Mouse (Mus musculus): ENCODE measurements around the gene Arhgap24.

Arhgap24 gene

DNA sequence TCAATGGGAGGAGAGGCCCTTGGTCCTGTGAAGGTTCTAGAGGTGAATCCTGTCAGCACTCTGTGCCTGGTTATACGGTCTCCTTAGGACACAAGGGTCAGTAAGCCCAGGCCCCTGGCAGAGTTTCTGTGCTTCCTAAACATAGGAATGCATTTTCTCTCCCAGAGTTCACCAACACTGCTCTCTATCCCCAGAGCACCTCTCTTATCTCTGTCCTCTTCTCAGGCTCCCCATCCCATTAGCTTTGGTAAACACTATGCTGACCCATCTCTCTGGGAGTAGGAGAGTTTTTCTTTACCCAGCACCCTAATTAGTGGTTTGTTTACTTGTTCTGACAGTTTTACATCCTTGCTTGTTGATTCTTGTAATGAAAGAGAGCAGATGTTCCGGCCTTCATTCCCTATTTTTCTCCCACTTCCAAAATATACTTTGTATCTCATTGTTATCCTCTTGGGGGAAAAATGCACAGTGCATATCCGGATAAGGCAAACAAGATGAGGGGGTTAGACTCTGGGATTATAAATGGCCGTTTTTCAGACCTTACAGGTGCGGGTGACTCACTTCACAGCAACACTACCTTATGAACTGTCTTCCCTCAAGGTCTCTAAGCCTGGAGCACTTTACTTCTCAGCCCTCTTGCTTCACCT is 270.6 kb downstream of the Arhgap24 start:
- peak; percentile 46 for DNase-seq

- DNase-seq: no peak
Measured at GRCm38 (mm10) chr5:102752308-102752663, 271.1 kb downstream of the Arhgap24 start.

DNA sequence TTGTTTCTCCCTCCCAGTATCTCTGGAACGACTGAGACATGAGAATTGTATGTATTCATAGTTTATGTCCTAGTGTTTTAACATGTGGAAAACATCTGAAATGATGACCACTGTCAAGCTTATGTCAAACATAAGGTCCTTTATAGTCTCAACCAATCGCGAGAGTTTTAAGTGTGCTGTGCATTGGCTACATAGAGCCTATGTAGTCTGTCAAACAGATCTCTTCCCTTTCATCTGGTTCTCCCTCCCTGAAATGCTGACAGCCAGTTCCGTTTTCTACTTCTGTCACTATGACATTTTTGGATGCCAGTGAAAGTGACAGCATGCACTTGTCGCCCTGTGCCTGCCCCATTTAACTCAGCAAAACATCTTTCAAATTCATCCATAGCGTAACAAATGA is 275.8 kb downstream of the Arhgap24 start:
- DNase-seq: no peak

DNA sequence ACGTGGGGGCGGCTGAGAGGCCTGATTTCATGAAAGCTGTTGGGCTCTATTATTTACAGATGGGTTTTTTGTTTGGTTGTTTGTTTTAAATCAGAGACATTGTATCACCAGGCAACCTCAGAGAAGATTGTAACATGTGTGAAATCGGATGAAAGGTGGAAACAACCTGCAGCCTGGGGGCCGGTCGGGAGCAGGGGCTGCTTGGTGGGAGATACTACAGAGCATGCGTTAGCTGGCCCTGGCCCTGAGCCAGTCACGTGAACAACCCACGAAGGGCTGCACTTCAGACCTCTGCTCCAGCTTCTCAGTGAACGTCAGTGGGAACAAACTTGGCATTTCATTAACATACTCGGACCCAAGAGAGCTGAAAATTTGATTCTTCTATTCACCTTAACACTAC is 284.5 kb downstream of the Arhgap24 start:
- DNase-seq: no peak

GRCm38 (mm10) chr5:102766311-102767057 is 285.3 kb downstream of the Arhgap24 start:
- peak; percentile 75 for DNase-seq

DNA sequence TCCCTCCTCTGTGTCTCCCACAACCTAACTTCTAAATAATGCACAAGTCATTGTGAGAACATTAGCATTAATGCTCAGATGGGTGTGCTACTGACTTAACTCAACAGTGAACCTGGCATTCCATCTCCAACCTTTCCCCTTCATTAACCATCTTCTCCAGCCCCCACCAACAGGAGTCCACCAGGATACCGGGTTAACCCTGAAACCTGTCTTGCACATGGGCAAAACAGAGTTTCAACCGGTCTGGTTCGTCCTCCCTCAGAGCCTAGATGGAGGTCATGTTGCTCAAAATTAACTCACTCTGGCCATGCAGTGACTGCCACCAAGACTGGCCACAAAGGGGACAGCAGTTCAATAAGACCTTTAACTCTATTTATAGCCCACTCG is 285.9 kb downstream of the Arhgap24 start:
- DNase-seq: peak; percentile 76

- DNase-seq: no peak
Measured at GRCm38 (mm10) chr5:102767822-102768221, 286.6 kb downstream of the Arhgap24 start.

GRCm38 (mm10) chr5:102768385-102769080 is 287.3 kb downstream of the Arhgap24 start:
- peak; percentile 70 for DNase-seq

DNA sequence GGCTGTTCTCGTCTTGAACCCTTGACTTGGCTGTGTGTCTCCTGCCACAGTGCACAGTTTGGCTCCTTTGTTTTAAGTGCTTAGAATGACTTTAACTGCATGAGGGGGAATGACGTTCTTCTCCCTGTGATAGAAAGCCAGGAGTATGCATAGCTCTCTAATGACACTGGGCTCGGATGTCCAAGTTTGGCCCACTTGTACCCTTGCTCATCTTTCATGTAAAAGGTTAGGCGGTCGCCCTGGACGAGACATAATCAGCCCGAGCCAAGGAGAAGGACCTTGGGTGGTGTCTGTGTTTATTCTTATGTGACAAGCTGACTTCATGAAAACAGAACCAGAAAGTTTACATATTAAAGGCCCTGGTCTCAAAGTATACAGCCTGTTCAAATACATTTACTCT is 289.4 kb downstream of the Arhgap24 start:
- DNase-seq: no peak

DNA sequence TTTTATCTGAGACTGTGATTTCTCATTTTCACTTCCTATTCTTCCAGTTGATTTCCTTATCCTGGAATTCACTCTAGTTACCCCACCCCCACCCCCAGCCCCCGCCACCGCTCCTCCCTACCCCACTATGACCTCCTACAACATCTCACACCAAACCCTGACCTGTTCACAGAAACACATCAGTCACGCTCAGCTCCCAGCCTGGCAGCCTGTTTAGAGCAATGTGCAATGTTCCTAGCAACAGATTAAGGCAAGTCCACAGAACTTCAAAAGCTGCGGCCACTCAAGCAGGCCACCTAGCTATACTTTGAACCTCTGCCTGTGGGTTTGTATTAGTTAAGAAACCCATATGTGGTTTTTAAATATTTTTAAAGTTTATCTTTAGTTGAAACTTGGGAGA is 293.3 kb downstream of the Arhgap24 start:
- peak; percentile 66 for DNase-seq

DNA sequence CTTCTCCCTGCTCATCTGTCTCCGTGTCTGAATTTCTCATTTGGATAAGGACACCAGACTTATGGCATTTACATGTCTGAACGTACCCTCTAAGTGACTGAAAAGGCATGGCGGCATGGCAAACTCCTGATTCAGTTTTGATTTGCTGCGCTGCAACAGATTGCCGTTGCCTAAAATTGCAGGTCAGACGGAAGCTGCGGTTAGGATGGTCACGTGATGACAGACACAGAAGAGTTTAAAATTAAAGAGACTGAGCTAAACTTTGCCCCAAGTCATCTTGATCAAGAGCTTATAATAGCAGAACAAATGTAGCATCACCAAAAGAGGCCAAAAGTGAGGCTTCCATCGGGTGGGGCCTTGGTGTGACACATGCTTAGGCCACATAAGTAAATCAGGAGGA is 296.1 kb downstream of the Arhgap24 start:
- no peak for DNase-seq

- no peak for DNase-seq
Measured at GRCm38 (mm10) chr5:102777852-102778251, 296.7 kb downstream of the Arhgap24 start.

GRCm38 (mm10) chr5:102778253-102778652 is 297.1 kb downstream of the Arhgap24 start:
- peak; percentile 59 for DNase-seq

- no peak for DNase-seq
Measured at GRCm38 (mm10) chr5:102783585-102783984, 302.4 kb downstream of the Arhgap24 start.

GRCm38 (mm10) chr5:102786123-102786522 is 304.9 kb downstream of the Arhgap24 start:
- no peak for DNase-seq

DNA sequence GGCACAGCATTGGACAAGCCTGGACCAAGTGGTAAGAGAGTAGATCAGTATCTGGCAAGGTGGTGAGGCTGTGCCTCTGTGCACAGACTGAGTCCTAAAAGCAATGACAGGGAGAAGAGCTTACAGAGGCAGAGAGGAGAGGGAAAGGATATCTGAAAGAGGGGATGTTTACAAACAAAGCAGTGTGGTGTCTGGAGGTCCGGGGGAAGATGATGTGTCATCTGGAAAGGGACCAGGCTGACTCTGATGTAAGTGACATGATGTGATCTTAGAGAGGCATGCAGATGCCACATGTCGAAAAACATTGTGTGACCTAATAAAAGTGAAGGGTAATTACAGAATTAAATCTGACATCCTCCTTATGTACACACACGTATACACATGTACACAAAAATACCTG is 307.2 kb downstream of the Arhgap24 start:
- DNase-seq: no peak

GRCm38 (mm10) chr5:102791273-102791672 is 310.1 kb downstream of the Arhgap24 start:
- DNase-seq: no peak

- DNase-seq: no peak
Measured at GRCm38 (mm10) chr5:102793536-102793935, 312.3 kb downstream of the Arhgap24 start.

- no peak for DNase-seq
Measured at GRCm38 (mm10) chr5:102801469-102801868, 320.3 kb downstream of the Arhgap24 start.

DNA sequence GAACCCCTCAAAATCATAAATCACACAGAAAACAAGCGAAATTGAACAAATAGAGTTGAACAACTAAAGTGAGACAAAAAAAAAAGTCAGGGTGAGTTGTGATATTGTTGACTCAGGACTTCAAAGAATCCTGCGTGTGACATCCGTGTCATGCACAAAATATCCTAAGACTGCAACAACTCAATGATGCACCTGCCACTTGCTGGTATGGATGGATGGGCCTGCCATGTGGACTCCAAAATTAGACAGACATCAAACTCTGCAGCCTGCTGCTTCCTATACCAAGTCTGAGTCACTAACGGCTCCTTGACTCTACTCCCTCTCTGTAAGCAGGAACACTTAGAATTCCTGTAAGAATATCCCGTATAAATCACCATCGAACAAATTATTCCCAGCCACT is 321.6 kb downstream of the Arhgap24 start:
- no peak for DNase-seq

- peak; percentile 45 for DNase-seq
Measured at GRCm38 (mm10) chr5:102803675-102804074, 322.5 kb downstream of the Arhgap24 start.

DNA sequence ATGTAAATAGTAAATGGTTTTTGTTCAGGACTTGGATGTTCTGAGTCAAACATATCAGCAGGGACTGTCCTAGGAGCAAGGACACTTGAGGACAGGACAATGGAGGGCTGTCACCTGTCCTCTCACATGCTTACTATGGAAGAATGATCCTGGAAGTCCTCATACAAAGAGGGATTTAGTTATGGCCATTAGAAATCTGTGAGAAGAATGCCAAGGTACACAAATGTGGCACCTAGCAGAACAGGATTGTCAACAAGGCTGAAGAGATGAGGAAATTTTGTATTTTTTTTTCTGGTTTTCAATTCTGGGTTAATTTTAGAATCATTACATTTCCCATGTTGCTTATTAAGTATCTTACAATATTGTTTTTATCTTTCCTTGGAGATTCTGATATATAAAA is 326.3 kb downstream of the Arhgap24 start:
- no peak for DNase-seq

- no peak for DNase-seq
Measured at GRCm38 (mm10) chr5:102810366-102810957, 329.3 kb downstream of the Arhgap24 start.

- no peak for DNase-seq
Measured at GRCm38 (mm10) chr5:102813271-102813670, 332.1 kb downstream of the Arhgap24 start.
